Mouse (Mus musculus) bone marrow, adult 2 months (tissue): Measurements from ENCODE around the gene Rgs19. TPM values are rescaled to one million over a fixed set of nuclear protein-coding genes. Genes with fewer than 3 reads are reported as not detected.

ENCODE experiments used
- H3K27ac ChIP-seq: fragments of 200-500 bp; 2 replicates; pipeline ENCODE4 v1.5.1; 2012; ENCODE audit warnings: low read depth, mild to moderate bottlenecking, control low read depth, inconsistent platforms, low read length; ENCODE audit not compliant: control insufficient read depth, poor library complexity, insufficient read depth
- H3K4me1 ChIP-seq: fragments of 200-500 bp; 2 replicates; pipeline ENCODE4 v1.6.1; 2011; ENCODE audit warnings: low read length; ENCODE audit not compliant: control insufficient read depth, insufficient read depth
- H3K4me3 ChIP-seq: fragments of 200-500 bp; replicated peaks from 2 replicates; pipeline ENCODE3; 2011; ENCODE audit warnings: mild to moderate bottlenecking, low read depth, low read length, control low read depth; ENCODE audit not compliant: control insufficient read depth
- CTCF ChIP-seq: fragments of 200-500 bp; IDR thresholded peaks from 2 replicates; pipeline ENCODE4 v1.5.1; 2011; ENCODE audit warnings: low read length, control low read depth; ENCODE audit not compliant: control insufficient read depth, insufficient read depth
- POLR2A ChIP-seq: fragments of 200-500 bp; IDR thresholded peaks from 2 replicates; pipeline ENCODE4 v1.6.1; 2011; ENCODE audit warnings: low read depth, mild to moderate bottlenecking, control low read depth, low read length, borderline replicate concordance; ENCODE audit not compliant: control insufficient read depth
- WGBS: fragments of 180-500 bp; shearing (Covaris S2); methylation state at CpG from one replicate; pipeline ENCODE4 v1.1.7; 2018; 5-methylcytosine and 5-hydroxymethylcytosine counted together
- polyA plus RNA-seq: library from polyadenylated mRNA; stranded (reverse); fragments of >200 nt; gene quantifications from 2 replicates; pipeline ENCODE4 v1.2.4, GENCODE M21; 2011; ENCODE audit warnings: low replicate concordance; ENCODE audit not compliant: missing spikeins, insufficient read depth, insufficient read length

Rgs19 gene
- polyA plus RNA-seq, 1 experiment: 170 TPM

- TF ChIP-seq POLR2A: no peak
- H3K27ac ChIP-seq: no peak overlapping the region
- no peak overlapping the region for H3K4me3 ChIP-seq
- WGBS: 59% methylated on average over 7 of the region's 7 CpGs
- no peaks in the 10 kb centered on the region for H3K4me1 ChIP-seq
These were observed 21.8 kb downstream of the Rgs19 start for GRCm38 (mm10) chr2:181671984-181672383.

GRCm38 (mm10) chr2:181671326-181671725 lies 22.5 kb downstream of the Rgs19 start, which contains the start of gene Sox18:
Gene Sox18 (minus strand): TSS chr2:181671640.
- TF ChIP-seq POLR2A (0 out of 2 replicates have a peak, but pooled peaks have one; percentile 30), CTCF (no peak)
- Histone ChIP-seq H3K27ac (peak within 1 kb of the TSS; percentile 14; the same call in 1 of the 2 replicates), H3K4me3 (no peak within 1 kb of the TSS), H3K4me1 (no peaks in the 10 kb centered on the region)
- WGBS: 3% methylated on average over 43 of the region's 43 CpGs

- no peak for TF ChIP-seq CTCF
- TF ChIP-seq POLR2A: no peak
- no peaks in the 10 kb centered on the region for H3K4me1 ChIP-seq
- H3K4me3 ChIP-seq: no peak overlapping the region
- 2% methylated on average over 41 of the region's 41 CpGs for WGBS
- peak overlapping the region; percentile 14; the same call in 1 of the 2 replicates for H3K27ac ChIP-seq
These were observed 22.9 kb downstream of the Rgs19 start for GRCm38 (mm10) chr2:181670913-181671311.

GRCm38 (mm10) chr2:181670285-181670912 lies 23.4 kb downstream of the Rgs19 start:
- H3K27ac ChIP-seq: no peak overlapping the region
- TF ChIP-seq POLR2A: no peak
- no peak for TF ChIP-seq CTCF
- WGBS: 12% methylated on average over 54 of the region's 56 CpGs
- no peaks in the 10 kb centered on the region for H3K4me1 ChIP-seq
- H3K4me3 ChIP-seq: no peak overlapping the region

GRCm38 (mm10) chr2:181663298-181663630 lies 30.5 kb downstream of the Rgs19 start:
- 12% methylated on average over 4 of the region's 4 CpGs for WGBS
- Histone ChIP-seq H3K4me3 (no peak overlapping the region), H3K27ac (no peak overlapping the region), H3K4me1 (peaks cover 3% of the 10 kb centered on the region)
- TF ChIP-seq CTCF: no peak
- no peak for TF ChIP-seq POLR2A

GRCm38 (mm10) chr2:181662620-181663297 lies 31.0 kb downstream of the Rgs19 start:
- Histone ChIP-seq H3K27ac (no peak overlapping the region), H3K4me1 (peaks cover 3% of the 10 kb centered on the region), H3K4me3 (no peak overlapping the region)
- no peak for TF ChIP-seq CTCF
- TF ChIP-seq POLR2A: no peak
- 66% methylated on average over 3 of the region's 3 CpGs for WGBS

GRCm38 (mm10) chr2:181659609-181660055 lies 34.1 kb downstream of the Rgs19 start:
- H3K4me1 ChIP-seq: peaks cover 3% of the 10 kb centered on the region
- WGBS: under 1% methylated on average over 9 of the region's 9 CpGs

GRCm38 (mm10) chr2:181658930-181659555 lies 34.7 kb downstream of the Rgs19 start:
- WGBS: 29% methylated on average over 17 of the region's 17 CpGs
- Histone ChIP-seq H3K4me3 (no peak overlapping the region), H3K4me1 (peaks cover 3% of the 10 kb centered on the region), H3K27ac (no peak overlapping the region)
- peak; percentile 54 for TF ChIP-seq CTCF
- no peak for TF ChIP-seq POLR2A

More at GRCm38 (mm10) chr2:181659609-181660055, 34.1 kb downstream of the Rgs19 start:
- Histone ChIP-seq H3K4me3 (peak overlapping the region; percentile 53), H3K27ac (peak overlapping the region; percentile 55)
- TF ChIP-seq POLR2A: no peak
- TF ChIP-seq CTCF: peak; percentile 92

GRCm38 (mm10) chr2:181658528-181658927 lies 35.2 kb downstream of the Rgs19 start:
- TF ChIP-seq CTCF: no peak
- no peak for TF ChIP-seq POLR2A
- 79% methylated on average over 7 of the region's 7 CpGs for WGBS

More at GRCm38 (mm10) chr2:181658528-181658927, 35.2 kb downstream of the Rgs19 start:
- Histone ChIP-seq H3K4me1 (peaks cover 3% of the 10 kb centered on the region; the same call in 1 of the 2 replicates), H3K27ac (no peak overlapping the region), H3K4me3 (no peak overlapping the region)
